Mouse (Mus musculus) left cerebral cortex, adult 11 months (tissue): ENCODE data around the gene Tubgcp2.

Experiments used
- DNase-seq: peaks from one replicate; pipeline ENCODE4 v3.0.0; 2022; ENCODE audit warnings: low spot score

Gene Tubgcp2

DNA sequence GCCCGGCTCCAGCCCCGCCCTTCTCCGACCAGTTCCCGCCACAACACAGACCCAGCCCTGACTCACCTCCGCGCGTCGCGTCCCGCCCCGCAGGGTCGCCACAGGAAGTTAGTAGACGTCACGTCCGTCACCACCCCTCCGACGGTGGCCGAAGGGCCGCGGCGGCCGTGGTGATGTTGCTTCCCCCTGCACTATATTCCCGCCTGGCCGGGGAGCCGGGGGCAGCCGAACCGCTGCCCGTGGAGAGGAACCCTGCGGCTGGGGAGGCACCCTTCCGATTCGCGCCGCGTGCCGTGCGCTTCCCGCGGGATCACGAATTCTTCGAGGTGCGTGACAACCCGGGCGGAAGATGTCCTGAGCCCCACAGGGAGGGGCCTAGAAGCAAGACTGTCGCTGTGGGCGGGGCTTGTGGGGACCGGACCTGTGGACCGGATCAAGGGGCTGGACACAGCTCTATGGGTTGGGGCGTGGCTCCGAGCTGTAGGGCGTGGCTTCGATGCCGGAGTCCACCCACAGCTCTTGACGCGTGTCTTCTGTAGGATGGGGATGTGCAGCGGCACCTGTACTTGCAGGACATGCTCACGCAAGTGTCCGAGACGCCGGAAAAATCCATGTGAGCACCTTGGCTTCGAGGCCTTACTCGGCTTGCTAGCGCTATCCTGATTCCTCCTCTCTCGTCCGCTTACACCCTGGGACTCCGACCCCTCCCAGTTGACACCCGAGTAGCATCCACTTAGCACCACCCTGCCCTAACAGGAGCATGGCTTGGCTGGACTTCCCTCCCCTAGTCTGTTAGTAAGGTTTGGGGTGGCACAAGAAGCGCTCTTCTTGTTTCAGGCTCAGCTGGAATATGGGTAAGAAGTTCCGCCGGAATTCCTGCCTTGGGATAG lies at the start of gene Tubgcp2, which contains the start of gene Zfp511:
Tubgcp2 (minus strand) TSS at position 389 of the 890 bp plus-strand sequence.
Zfp511 (plus strand) TSS at position 111 of the 890 bp plus-strand sequence.
- DNase-seq = peak; percentile 89

DNA sequence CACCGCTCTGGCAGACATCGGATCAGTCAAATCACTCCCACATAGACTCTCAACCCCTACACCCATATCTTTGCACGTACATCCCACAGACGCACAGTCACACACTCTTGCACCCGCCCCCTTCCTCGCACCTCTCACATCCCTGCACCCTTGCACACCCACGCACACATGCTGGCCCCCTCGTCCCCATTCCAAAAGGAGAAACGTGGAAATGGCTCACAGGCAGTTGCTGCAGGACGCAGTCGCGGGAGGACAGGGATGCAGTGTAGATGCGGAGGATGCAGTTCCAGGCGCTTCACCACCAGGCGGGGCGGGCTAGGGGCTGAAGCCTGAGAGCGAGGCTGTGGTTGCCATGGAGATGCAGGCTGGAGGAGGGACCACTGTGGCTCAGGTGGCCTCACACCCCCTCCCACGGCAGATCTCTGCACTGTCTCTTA lies 45.8 kb upstream of the Tubgcp2 start, which contains the start of gene Caly:
Caly (minus strand) TSS at position 307 of the 437 bp plus-strand sequence.
- peak; percentile 90 for DNase-seq

DNA sequence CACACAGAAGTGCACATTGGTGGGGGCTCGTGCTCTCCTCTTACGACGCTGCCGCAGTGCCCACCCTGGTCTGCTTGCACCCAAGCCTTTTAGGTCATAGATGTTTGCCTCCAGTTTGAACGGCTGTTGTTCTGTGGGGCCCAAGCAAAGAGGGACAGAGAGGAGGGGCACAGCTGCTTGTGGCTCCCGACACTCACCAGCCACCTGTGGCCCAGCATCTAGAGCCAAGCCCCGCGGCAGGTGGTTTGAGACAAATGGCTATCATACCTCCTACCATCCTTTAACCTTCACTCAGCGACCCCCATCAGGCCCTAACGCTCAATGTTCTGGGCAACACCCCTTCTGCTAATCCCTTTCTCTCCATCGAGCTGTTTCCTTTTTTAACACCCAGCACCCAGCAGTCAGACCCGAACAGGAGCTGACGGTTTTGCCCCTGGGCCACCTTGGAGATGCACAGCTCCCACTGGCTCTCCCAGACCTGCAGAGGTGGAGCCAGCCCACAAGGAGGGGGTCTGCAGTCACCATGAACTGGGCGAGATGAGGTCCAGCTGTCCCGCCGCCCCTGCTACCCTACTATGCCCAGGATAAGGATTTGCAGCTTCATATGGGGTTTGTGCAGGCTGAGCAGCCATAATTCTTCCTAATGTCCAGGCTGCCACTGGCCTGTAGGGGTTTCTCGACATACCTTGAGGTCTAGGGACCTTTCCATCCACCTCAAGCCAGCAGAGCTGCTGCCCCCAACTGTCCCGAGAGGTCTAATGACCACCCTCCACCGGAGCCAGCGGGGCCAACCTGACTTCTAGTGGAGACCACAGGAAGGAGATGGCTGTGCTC lies 45.2 kb upstream of the Tubgcp2 start:
- peak; percentile 29 for DNase-seq

DNA sequence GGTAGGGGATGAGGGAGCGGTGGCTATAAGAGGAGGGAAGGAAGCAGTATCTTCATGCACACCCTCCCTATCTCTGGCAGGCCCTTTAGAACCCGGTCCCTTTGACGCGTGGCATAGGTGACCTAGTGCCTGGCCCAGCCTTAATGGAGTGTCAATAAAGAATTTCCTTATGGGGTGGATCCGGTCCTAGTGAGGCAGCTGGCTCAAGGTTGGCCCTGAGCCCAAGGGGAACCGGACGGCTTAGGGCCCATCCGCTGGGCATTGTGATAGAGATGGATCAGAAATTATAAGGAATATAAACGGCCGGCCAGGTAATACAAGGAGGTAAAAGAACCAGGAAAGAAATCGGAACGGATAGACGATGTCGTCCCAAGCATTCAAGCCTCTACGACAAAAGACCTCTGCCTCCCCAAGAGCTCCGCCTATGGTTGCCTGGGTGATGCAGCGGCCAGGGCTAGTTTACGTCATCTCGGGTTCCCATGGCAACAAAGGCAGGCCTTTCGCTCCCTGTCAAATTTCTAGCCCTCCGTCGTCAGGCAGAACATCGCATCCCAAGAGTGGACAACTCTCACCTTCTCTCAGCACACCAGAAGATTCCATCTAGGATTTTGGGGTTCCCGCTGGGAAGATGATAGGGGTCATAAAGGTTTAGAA lies 44.2 kb upstream of the Tubgcp2 start:
- peak; percentile 89 for DNase-seq

DNA sequence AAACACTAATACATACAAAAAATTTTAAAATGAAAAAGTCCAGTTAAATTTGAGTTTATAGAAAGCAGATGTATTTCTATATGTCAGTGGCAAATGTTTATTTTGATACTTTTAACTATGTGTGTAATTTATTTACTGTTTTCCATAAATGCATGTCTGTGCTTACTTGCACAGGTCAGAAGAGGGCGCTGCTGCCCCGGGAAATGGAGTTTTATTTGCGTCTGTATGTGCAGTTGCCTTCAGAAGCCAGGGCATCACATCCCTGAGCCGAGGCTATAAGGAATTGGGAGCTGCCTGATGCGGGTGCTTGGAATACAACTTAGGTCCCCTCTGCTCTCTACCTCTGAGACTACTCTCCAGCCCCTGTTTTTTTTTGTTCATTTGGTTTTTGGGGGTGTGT lies 42.2 kb upstream of the Tubgcp2 start:
- DNase-seq = no peak

DNA sequence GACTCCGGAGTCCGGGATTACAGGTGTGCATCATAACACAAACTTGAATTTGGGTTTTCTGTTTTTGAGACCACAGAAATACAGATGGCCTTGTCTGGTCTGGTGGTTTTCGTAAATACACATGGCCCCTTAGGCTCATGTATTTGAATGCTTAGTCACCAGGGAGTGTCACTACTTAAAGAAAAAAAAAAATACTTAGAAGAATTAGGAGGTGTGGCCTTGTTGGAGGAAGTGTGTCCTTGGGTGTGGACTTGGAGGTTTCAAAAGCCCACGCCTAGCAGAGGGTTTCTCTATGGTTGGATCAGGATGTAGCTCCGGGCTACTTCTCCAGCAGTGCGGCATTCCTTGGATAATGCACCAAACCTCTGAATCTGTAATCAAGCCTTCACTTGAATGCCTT lies 41.2 kb upstream of the Tubgcp2 start:
- no peak for DNase-seq

DNA sequence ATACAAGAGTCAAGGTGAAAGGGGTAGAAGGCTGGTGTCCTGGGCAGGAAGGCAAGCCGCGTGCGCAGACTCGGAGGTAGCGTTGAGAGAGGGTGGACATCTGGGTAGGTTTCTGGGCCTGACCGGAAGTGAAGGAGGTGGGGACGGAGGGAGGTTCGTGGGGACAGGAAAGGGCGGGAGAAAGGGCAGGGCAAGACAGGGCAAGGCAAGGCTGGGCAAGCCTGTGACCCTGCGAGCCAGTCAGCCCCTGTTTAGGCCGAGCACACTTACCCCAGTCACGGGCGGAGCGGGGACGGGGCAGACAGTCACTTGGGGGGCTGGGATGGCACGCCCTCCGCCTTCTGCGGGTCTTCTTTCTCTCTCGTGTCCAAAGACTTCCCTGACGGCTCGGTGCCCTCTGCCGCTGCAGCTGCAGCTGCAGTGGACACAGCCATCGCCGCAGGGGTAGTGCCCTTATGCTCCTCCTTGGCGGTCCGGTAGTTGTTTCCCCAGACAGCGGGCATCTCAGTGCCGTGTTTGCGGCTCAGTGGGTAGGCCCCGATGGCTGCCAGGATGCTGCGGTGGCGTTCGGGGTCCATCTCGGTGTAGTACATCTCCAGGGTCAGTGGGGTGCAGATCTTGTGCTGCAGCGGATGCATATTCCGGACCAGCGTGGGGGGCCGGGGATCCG lies 33.7 kb upstream of the Tubgcp2 start:
- DNase-seq = no peak

DNA sequence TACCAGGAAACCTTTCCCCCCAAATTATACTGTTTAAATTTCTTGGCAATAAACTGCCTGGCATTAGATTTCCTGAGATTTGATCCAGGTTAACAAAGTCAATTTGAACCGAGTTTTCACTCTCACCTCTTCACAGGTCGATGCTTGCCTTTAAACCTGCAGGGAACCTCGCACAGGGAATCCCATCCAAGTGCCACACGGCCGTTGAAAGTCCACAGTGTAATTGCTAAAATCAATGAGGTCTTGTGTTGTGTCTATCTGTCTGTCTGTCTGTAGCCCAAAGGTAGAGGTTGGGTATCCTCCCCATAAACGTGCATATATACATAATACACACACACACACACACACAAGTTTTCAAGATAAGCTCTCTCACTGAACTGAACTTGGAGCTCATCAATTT lies 30.9 kb upstream of the Tubgcp2 start:
- no peak for DNase-seq

DNA sequence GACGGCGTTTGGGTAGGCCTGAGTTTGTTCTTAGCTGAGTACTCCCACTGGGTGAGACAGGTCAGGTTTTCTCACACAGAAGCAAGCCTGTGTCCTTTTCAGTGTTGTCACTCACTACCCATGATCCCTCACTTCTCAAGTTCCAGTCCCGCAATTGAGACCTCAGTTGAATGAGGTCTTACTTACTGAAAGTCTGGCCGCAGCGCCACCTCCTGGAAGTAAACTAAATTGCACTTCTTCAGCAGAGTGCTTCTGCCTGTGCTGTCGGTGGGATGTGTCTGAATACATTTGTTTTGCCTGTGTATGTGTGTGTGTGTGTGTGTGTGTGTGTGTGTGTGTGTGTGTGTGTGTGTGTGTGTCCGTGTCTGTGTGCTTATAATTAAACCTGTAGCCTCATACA lies 26.6 kb upstream of the Tubgcp2 start:
- DNase-seq = peak; percentile 33

DNA sequence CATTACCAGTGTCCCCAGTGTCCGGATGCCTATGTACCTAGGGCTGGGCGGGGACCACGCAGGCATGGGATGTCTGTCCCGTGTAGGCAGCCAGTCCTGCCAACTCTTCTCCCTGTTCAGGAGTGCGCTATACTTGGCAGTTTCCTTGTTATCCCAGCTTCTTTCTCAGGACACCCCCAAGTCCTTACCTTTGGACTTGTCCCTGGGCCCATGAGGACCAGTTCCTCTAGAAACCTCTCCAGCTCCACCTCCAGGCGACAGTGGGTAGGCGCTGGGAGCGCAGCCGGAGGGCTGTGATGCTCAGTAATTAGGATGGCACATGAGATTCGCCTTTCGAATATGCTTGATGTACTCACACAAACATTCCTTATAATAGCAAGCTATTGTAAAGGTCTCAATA lies 25.8 kb upstream of the Tubgcp2 start:
- no peak for DNase-seq

DNA sequence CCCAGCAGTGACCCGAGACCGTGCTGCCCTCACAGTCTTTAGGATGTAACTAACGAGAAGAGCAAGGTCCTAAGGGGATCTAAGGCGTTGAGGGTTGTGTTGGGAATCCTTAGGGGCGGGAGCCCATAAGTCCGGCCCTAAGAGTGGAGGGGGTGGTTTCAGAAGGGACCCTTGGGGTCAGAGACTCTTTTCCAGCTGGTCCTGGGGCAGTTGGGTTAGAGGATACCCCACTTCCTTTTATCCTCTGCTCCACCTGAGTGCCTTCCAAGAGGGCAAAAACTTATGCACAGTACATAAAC lies 25.3 kb upstream of the Tubgcp2 start:
- DNase-seq = no peak

DNA sequence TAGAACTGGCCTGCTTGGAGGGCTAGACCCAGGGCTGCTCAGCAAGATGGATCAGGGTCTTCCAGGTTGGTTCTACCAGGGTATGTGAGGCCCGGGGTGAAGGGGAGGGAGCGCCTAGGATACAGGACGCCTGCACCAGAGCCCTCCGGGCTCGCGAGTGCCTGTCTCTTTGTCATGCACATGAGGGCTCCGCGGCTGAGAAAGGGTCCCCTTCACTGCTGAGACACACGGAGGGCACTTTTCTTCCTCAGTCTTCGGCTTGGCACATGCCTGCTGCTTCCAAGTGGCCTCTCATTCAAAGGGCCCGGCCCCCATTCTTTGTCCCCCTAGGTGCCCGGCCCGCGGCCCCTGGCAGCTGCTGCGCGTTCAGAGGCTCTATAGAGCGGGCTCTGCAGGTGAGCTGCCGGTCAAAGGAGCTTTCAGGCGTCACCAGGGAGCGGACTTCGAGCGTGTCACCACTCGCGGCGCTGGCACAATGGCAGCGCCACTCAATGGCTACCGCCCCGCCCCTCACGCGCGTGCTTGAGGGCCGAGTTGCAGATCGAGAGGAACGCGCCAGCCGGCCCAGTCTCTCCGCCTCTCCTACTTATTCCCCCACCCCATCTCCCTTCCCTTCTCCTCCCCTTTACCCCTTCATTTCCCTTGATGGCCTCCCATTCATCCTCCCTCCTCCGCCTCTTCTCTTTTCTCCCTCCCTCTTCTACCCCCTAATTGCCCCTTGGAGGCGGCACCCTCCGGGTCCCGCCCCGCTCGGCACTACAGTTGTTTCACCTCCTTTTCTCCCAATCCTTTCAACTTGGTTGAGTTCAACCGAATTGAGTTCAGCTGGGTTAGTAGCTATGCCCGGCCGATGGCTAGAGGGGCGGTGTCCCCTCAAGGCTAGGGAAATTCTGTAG lies 24.7 kb upstream of the Tubgcp2 start:
- DNase-seq = no peak

DNA sequence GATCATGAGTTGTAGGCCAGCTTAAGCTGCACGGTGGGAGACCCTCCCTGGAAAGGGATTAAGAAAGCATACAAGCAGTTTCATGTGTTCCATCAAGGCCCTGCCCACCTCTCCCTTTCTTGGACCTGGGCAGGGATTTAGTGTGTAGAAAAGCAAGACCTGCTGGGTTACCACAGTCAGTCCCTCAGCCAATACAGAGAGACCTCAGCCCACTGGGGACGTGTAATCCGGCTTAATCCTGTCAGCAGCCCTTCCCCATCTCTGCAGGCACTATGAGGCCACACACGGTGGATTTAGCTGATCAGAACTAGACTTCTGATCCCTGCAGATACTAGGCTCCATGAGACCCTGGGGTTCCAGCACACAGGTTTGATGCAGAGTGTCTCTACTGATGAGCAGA lies 23.1 kb upstream of the Tubgcp2 start:
- DNase-seq = no peak

DNA sequence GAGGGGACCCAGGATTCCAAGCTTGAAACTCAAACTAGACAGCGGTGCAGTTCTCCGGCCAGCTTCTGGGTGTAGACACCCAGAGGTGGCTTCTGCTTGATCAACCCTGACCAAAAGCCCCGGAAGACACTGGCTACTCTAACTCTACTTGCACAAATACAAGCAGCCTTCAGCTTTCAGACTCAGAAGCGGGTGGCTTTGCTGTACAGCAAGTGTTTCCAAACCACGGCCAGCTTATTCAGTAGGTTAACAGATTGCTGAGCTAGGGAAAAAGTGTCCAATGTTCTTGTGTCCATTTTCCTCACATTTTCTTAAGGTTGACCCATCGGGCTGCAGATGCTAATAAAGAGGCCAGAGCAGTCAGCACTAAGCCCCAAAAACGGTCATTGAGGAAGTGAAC lies 22.1 kb upstream of the Tubgcp2 start:
- no peak for DNase-seq

DNA sequence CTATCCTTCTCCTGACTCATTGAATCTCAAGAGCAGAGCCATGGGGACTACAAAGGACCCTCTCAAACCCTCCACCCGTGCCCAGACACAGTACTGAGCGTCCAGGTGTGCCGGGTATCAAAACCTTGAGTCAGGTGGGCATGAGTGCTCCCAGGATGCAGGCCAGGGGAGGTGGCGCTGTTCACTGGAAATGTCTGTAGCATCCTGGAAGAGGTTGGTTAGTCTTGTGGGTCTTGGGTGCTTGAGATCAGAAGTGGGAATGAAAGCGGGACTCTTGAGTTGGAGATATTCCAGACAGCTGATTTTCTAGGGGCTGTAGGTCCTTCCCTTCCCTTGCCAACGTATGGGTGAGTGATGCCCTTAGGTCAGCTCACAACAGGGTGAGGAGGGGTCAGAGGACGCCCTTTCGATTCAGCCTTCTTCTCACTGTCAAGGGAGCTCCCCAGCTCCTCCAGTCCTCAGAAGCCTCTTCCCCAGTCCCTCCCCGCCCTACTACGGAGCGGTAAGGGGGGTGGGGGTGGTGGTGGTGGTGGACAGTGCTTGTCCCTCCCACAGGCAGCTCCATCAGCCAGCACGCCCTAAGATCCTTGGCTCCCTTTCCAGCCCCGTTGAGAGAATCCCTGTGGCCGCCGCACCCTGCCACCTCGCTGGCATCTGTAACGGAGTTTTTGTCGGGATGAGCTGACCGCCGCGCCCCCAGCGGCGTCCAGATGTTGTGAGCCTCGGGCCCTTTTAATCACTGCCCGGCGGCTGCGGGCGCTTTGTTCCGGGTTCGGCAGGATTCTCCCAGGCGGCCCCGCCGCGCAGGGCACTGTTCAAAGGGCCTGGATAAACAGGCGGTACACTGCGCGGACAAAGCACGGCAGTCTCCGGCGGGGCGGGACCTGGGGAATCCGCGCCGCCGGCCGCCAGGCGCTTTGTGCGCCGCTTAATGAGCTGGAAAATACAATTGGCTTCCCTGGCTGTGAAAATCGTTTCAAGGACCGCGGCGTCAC lies 21.2 kb upstream of the Tubgcp2 start:
- DNase-seq = no peak

DNA sequence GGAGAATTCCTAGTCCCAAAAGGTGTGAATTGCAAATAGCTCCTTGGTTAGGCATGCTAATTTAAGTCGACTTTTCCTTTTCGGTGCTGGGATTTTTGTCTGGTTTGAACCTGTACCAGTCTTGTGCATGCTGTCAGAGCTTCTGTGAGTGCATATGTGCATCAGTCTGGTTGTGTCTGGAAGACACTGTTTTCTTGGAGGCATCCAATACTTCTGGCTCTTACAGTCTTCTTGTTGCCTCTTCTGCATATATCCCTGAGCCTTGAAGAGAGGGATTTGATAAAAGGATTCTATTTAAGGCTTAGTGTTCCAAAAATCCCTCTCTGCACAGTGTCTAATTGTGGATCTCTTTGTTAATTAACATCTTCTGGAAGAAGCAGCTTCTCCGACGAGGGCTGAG lies 17.7 kb upstream of the Tubgcp2 start:
- no peak for DNase-seq

DNA sequence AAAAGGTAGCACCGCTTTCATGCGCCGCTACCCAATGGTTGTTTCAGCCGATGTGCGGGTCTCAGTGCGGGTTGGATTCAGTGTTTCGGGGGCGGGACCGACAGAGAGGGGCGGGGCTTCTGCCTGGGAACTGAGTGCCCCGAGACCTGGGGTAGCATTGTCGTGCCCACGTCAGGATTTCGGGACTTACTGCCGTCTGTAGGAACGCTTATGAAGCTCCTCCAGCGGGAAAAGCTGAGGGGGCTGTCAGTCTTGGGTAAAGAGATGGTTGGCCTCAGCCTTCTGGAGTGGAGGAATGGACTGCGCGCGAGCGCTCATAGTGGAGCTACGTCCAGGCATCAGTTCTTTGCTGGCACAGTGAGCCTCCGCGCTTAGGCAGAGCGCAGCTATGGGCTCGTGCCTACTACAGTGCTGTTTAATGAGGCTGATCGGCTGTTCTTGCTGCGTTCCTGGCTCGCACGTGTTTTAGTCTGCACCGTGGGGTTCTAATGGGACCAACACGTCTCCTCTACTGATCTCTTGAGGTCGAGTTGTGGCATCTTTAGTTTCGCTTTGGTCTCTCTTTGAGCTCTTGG lies 12.7 kb upstream of the Tubgcp2 start:
- no peak for DNase-seq

DNA sequence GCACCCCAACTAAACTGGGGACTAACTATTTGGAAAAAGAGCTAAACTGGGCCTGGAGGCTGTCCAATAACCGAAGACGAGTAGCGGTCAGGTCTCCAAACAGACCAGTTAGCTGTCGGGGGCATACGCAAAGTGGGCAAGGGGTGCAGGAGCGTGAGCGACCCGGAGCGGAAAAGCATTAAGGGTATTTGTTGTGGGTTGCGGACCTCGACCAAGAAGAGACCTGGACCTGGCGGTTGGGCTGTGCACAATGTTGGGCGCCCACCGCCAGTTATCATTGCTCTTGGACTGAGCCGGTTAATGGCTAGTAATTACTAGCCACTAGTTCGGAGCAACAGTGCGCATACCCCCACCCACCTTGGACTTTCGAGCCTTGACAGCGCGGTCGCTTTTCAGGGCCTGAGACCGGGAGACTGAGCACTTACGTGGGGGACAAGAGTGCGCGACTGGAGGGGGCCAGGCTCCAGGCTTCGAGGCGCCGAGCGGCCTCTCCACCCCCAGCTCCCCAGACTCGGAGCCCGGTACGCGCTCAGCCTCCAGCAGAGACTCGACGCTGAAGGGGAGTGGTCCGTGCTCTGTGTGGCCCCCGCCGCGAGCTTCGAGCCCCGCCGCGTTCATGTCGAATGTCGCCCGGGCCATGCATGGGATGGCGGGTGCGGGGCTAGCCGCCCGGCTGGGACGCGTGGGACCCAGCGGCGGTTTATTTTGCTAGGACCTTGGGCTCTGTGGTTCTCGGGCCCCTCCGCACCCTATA lies 12.1 kb upstream of the Tubgcp2 start, which contains the start of gene Msx3:
Msx3 (minus strand) TSS at position 729 of the 754 bp plus-strand sequence.
- DNase-seq = no peak
